Mouse (Mus musculus) limb, embryonic 11.5 days (tissue): ENCODE measurements around the gene Gga3. TPM values are rescaled to one million over a fixed set of nuclear protein-coding genes. Genes with fewer than 3 reads are reported as not detected.

ENCODE experiments used
- ATAC-seq: fragments of 200-750 bp; cut with Nextera tagmentation; 2 replicates; pipeline ENCODE4 v1.8.0; 2017; ENCODE audit warnings: low read depth; ENCODE audit not compliant: insufficient number of reproducible peaks, low FRiP score, low TSS enrichment
- DNase-seq: peaks from one replicate; pipeline ENCODE4 v3.0.0-alpha.2; 2015; ENCODE audit warnings: low spot score
- H3K27ac ChIP-seq: fragments of 300-500 bp; sonication (generic); replicated peaks from 2 replicates; pipeline ENCODE4 v1.5.1; 2014; ENCODE audit warnings: low read depth, mild to moderate bottlenecking, low read length
- H3K27me3 ChIP-seq: fragments of 300-500 bp; sonication (generic); 2 replicates; pipeline ENCODE4 v1.6.1; 2014; ENCODE audit warnings: mild to moderate bottlenecking, low read length, mixed read lengths; ENCODE audit not compliant: control insufficient read depth, insufficient read depth
- H3K36me3 ChIP-seq: fragments of 300-500 bp; sonication (generic); 2 replicates; pipeline ENCODE4 v1.6.1; 2014; ENCODE audit warnings: mild to moderate bottlenecking, low read length, moderate library complexity, mixed read lengths; ENCODE audit not compliant: control insufficient read depth, insufficient read depth
- H3K4me1 ChIP-seq: fragments of 300-500 bp; sonication (generic); 2 replicates; pipeline ENCODE4 v1.6.1; 2014; ENCODE audit warnings: low read length, mixed read lengths; ENCODE audit not compliant: control insufficient read depth, insufficient read depth
- H3K4me2 ChIP-seq: fragments of 300-500 bp; sonication (generic); 2 replicates; pipeline ENCODE4 v1.6.1; 2014; ENCODE audit warnings: low read depth, mild to moderate bottlenecking, moderate library complexity; ENCODE audit not compliant: severe bottlenecking
- H3K4me3 ChIP-seq: fragments of 300-500 bp; sonication (generic); 2 replicates; pipeline ENCODE4 v1.5.1; 2014; ENCODE audit warnings: low read depth, low read length
- H3K9ac ChIP-seq: fragments of 300-500 bp; sonication (generic); 2 replicates; pipeline ENCODE4 v1.6.1; 2014; ENCODE audit warnings: mild to moderate bottlenecking, low read length
- H3K9me3 ChIP-seq: fragments of 300-500 bp; sonication (generic); 2 replicates; pipeline ENCODE4 v1.6.1; 2016; ENCODE audit warnings: low read length; ENCODE audit not compliant: control insufficient read depth
- WGBS: fragments of 180-500 bp; shearing (Covaris S2); extraction: QIAGEN DNeasy Blood & Tissue Kit; methylation state at CpG from one replicate; pipeline ENCODE4 v1.1.7; 2014; 5-methylcytosine and 5-hydroxymethylcytosine counted together
- polyA plus RNA-seq: library from polyadenylated mRNA; unstranded; fragments of >200 nt; fragmentation: Nextera tagmentation; extraction: Ambion mirVana; gene quantifications from 2 replicates; pipeline ENCODE4 v1.2.1, GENCODE M21; 2014

The Gga3 gene
- polyA plus RNA-seq, 1 experiment from 2014 or later = 21.3 TPM

DNA sequence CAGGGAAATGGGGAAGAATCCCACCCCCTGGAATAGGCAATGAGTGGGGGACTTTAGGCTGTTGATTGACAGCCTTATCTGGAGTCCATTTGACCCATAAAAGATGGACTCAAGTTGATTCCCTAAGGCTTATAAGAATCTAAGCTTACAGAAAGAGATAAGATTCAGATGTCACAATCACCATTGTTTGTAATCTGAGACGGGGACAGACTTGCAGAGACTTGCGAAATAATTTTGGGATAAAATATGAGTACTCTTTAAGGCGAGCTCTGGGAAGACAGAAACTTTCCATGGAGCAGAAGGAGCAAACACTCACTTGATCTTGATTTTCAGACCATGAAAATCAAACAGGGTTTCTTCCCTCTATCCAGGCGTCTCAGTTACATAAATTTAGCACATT is 60.3 kb downstream of the Gga3 start:
- 82% methylated on average over 4 of the region's 4 CpGs for WGBS
- H3K27ac ChIP-seq = no peak overlapping the region
- no peaks in the 10 kb centered on the region for H3K27me3 ChIP-seq
- no peak overlapping the region for H3K4me2 ChIP-seq
- no peaks in the 10 kb centered on the region for H3K36me3 ChIP-seq
- no peak overlapping the region for H3K9ac ChIP-seq
- H3K4me3 ChIP-seq = no peak overlapping the region
- no peaks in the 10 kb centered on the region for H3K9me3 ChIP-seq
- DNase-seq = no peak
- ATAC-seq = no peak
- no peaks in the 10 kb centered on the region for H3K4me1 ChIP-seq

DNA sequence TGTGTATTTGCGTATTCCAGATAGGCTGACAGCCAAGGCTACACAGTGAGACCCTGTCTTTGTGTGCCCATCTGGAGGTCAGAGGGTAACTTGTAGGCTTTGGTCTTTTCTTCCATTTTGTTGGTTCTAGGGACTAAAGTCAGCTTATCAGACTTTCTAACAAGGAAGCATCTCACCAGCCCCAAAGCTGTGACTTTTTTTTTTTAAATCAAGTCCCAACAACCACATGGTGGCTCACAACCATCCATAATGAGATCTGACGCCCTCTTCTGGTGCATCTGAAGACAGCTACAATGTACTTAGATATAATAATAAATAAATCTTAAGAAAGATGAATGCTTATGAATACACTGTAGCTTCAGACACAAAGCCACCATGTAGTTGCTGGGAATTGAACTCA is 65.8 kb downstream of the Gga3 start:
- H3K4me1 ChIP-seq = no peaks in the 10 kb centered on the region
- no peaks in the 10 kb centered on the region for H3K9me3 ChIP-seq
- WGBS = 69% methylated on average over 2 of the region's 2 CpGs
- peaks cover under 1% of the 10 kb centered on the region; the same call in 1 of the 2 replicates for H3K36me3 ChIP-seq
- no peak overlapping the region for H3K27ac ChIP-seq
- no peaks in the 10 kb centered on the region for H3K27me3 ChIP-seq
- no peak for ATAC-seq
- no peak overlapping the region for H3K9ac ChIP-seq
- H3K4me3 ChIP-seq = no peak overlapping the region
- DNase-seq = no peak
- H3K4me2 ChIP-seq = no peak overlapping the region

DNA sequence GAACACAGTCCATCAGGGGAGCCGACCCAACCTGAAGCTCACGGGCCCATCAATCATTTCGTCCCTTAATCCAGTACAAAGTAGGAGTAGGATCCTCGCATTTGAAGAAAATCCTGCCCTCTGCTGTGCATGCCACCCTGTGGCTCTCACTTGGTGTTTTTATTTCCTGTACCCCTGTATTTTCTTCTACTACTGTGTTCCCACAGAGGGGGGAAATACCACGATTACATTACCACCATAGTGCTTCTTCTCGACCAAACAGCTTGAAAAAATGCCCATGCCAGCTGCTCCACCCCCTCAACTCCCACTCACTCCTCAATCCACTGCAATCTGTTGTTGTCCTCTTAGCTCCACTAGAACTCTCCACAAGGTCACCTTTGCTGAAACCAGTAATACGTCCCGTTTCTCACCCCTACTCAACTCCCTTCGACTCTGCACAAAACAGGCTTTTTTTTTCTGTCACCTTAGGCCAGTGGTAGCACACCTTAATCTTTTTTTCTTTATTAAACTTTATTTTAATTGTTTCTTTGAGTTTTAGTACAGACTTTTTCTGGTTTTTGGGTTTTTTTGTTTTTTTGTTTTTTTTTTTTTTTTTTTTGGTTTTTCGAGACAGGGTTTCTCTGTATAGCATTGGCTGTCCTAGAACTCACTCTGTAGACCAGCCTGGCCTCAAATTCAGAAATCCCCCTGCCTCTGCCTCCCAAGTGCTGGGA is 66.8 kb downstream of the Gga3 start:
- DNase-seq (no peak), ATAC-seq (no peak)
- WGBS = 83% methylated on average over 10 of the region's 10 CpGs
- Histone ChIP-seq H3K27ac (peak overlapping the region; percentile 100), H3K9ac (no peak overlapping the region), H3K9me3 (no peaks in the 10 kb centered on the region), H3K4me2 (no peak overlapping the region), H3K4me3 (no peak overlapping the region), H3K36me3 (peaks cover 7% of the 10 kb centered on the region; the same call in 1 of the 2 replicates), H3K27me3 (no peaks in the 10 kb centered on the region), H3K4me1 (no peaks in the 10 kb centered on the region)

DNA sequence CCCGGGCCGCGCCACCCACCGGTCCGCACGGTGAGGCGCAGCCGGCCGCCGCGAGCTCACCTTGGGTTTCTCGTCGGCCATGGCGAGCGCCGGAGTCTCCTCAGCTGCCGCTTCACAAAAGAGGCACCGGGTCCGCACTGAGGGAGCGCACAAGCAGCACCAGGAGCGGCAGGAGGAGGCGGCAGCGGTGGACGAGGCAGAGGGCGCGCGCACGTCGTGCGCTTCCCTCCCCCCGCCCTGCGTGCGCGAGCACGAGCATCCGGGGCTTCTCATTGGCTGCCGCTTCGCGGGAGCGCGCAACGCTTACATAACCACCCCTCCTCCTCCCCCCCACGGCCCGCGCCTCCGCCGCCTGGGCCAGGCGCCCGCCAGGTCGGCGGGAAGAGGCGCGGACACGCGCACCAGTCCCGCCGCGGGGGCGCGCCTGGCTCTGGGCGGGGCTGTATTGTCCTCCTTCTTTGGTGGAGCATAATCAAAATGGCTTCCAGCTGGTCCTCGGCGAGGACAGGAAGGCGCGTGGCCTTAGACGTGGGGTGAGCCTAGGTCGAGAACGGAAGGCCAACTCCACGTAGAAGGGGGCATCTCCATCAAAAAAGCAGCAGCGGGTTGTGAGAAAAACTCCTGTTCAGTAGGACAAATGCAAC is 67.7 kb downstream of the Gga3 start, which contains the start of gene Sumo2:
Sumo2 (minus strand) TSS at position 239 of the 644 bp plus-strand sequence.
- Histone ChIP-seq H3K4me2 (peak within 1 kb of the TSS; percentile 51), H3K4me3 (peak within 1 kb of the TSS; percentile 87), H3K27me3 (no peaks in the 10 kb centered on the region), H3K9ac (peak within 1 kb of the TSS; percentile 99), H3K36me3 (peaks cover 7% of the 10 kb centered on the region; the same call in 1 of the 2 replicates), H3K9me3 (no peaks in the 10 kb centered on the region), H3K4me1 (no peaks in the 10 kb centered on the region), H3K27ac (peak within 1 kb of the TSS; percentile 100)
- peak; percentile 88 for ATAC-seq
- WGBS = under 1% methylated on average over 62 of the region's 70 CpGs
- peak; percentile 99 for DNase-seq

DNA sequence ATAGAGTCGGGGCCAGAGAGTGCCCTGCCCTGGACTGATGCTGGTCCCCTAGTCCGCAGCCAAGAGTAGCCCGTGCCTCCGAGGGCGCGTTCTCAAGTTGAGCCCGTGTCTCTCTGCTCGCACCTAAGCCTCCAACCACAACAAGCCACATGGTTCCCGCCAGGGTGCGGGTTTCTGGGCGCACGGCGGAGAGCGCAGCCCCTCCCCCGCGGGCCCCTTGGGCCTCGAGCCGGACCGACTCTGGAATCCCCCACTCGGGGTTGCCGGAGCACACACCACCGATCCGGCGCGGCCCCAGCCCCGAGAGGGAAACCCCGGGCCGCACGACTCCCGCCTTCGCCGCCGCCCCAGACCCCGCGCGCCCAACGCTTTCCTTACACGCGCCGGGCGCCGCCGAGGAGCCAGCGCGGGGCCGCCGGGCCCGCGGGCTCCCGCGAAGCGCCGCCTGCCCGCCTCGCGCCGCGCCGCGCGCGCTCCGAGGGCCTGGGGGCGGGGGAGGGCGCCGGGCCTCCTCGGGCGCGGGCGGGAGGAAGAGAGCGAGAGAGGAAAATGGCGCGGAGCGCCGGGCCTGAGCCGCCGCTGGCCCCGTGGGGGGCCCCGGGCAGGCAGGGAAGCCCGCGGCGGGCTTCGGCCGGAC is 68.3 kb downstream of the Gga3 start:
- no peaks in the 10 kb centered on the region for H3K27me3 ChIP-seq
- H3K4me3 ChIP-seq = peak overlapping the region; percentile 87
- ATAC-seq = peak; percentile 67
- peak; percentile 77 for DNase-seq
- H3K4me2 ChIP-seq = peak overlapping the region; percentile 51
- peak overlapping the region; percentile 100 for H3K27ac ChIP-seq
- H3K36me3 ChIP-seq = peaks cover 7% of the 10 kb centered on the region; the same call in 1 of the 2 replicates
- peak overlapping the region; percentile 99 for H3K9ac ChIP-seq
- no peaks in the 10 kb centered on the region for H3K4me1 ChIP-seq
- no peaks in the 10 kb centered on the region for H3K9me3 ChIP-seq
- under 1% methylated on average over 69 of the region's 84 CpGs for WGBS

DNA sequence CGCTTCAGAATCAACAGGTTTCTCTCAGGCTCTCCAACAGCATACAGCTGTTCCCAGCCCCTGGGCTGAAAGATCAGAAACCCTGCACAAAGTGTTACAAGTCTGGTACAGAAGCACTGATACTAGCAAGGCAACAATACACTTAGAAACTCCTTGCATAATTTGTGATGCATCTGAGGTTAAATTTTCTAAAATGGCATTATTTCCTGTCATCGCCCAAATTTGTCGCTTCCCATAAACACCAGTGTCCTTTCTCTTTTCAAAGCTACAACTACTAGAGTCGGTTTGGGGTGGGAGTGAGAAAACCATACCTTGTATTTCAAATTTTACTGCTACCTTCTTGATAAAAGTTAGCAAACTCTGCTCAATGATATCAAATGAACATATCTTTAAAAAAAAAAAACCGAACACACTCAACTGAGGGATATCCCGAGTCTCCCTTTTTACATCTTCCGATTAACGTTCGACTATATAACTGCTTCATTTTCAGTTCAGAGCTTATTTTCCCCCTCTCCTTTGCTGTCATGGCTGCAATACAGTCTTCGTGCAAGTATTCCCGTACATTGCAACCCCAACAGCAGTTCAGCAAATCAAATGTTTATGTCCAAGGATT is 69.0 kb downstream of the Gga3 start:
- WGBS = 6% methylated on average over 11 of the region's 11 CpGs
- Histone ChIP-seq H3K9ac (peak overlapping the region; percentile 99), H3K27ac (no peak overlapping the region), H3K4me3 (peak overlapping the region; percentile 87), H3K27me3 (no peaks in the 10 kb centered on the region), H3K36me3 (peaks cover 12% of the 10 kb centered on the region; the same call in 1 of the 2 replicates), H3K4me1 (no peaks in the 10 kb centered on the region), H3K9me3 (no peaks in the 10 kb centered on the region), H3K4me2 (peak overlapping the region; percentile 51)
- no peak for ATAC-seq
- DNase-seq = no peak

Other genes with a start within 250 kb of the Gga3 start
- gene Hid1, start 236.3 kb downstream of the Gga3 start, polyA plus RNA-seq = 1.6 and 2.5 TPM in 2 replicates
- 14.6 and 15.1 TPM in 2 replicates for gene Cdr2l, start 222.1 kb downstream of the Gga3 start, polyA plus RNA-seq
- 187 and 197 TPM in 2 replicates for gene Mrpl58, start 200.3 kb downstream of the Gga3 start, polyA plus RNA-seq
- gene Atp5h, start 184.1 kb downstream of the Gga3 start, polyA plus RNA-seq = 943 and 945 TPM in 2 replicates
- 17.6 and 23.5 TPM in 2 replicates for gene Kctd2, start 183.9 kb downstream of the Gga3 start, polyA plus RNA-seq
- 0.21 TPM in 1 of 2 replicates, not detected in the other for gene Trim80, start 163.5 kb downstream of the Gga3 start, polyA plus RNA-seq
- gene Slc16a5, start 141.6 kb downstream of the Gga3 start, polyA plus RNA-seq = 0.09 and 0.26 TPM in 2 replicates
- 7.7 and 8.8 TPM in 2 replicates for gene Armc7, start 128.4 kb downstream of the Gga3 start, polyA plus RNA-seq
- gene Nt5c, start 112.2 kb downstream of the Gga3 start, polyA plus RNA-seq = 58.2 and 60.9 TPM in 2 replicates
- 526 and 537 TPM in 2 replicates for gene Jpt1, start 89.7 kb downstream of the Gga3 start, polyA plus RNA-seq
- 1,466 and 1,467 TPM in 2 replicates for gene Sumo2, start 67.8 kb downstream of the Gga3 start, polyA plus RNA-seq
- gene Nup85, start 39.6 kb downstream of the Gga3 start, polyA plus RNA-seq = 213 and 220 TPM in 2 replicates
- 111 and 122 TPM in 2 replicates for gene Mrps7, start 126 bp downstream of the Gga3 start, polyA plus RNA-seq
- 18.0 and 19.3 TPM in 2 replicates for gene Mif4gd, start 8.9 kb upstream of the Gga3 start, polyA plus RNA-seq
- 30.3 and 32.6 TPM in 2 replicates for gene Slc25a19, start 24.2 kb upstream of the Gga3 start, polyA plus RNA-seq
- 52.5 and 58.3 TPM in 2 replicates for gene Grb2, start 104.5 kb upstream of the Gga3 start, polyA plus RNA-seq
- 15.8 and 17.4 TPM in 2 replicates for gene Tmem94, start 161.4 kb upstream of the Gga3 start, polyA plus RNA-seq
- 16.2 and 16.5 TPM in 2 replicates for gene Caskin2, start 209.6 kb upstream of the Gga3 start, polyA plus RNA-seq
- 29.2 and 32.8 TPM in 2 replicates for gene Tsen54, start 210.7 kb upstream of the Gga3 start, polyA plus RNA-seq
- gene Llgl2, start 220.0 kb upstream of the Gga3 start, polyA plus RNA-seq = 6.2 and 8.5 TPM in 2 replicates